Mouse (Mus musculus) embryonic fibroblast, embryonic 13.5 days (primary cell): Measurements from ENCODE around the gene Prr7.

ENCODE experiments used
- CTCF ChIP-seq: IDR thresholded peaks from 2 replicates; pipeline ENCODE4 v1.5.1; 2011; ENCODE audit warnings: mild to moderate bottlenecking, control low read depth, low read length, moderate library complexity, borderline replicate concordance; ENCODE audit not compliant: insufficient read depth
- POLR2A ChIP-seq: IDR thresholded peaks from 2 replicates; pipeline ENCODE4 v1.6.1; 2011; ENCODE audit warnings: low read depth, mild to moderate bottlenecking, control low read depth, low read length, moderate library complexity

GRCm38 (mm10) chr13:55513828-55514227 lies 49.8 kb downstream of the Prr7 start:
- TF ChIP-seq CTCF (no peak), POLR2A (no peak)
